Mouse (Mus musculus): Measurements from ENCODE around the gene Col12a1.
A peak's percentile ranks its signal among the peaks of the same experiment; 100 is the strongest.
"Not testable (repeated sequence)": the region's sequence is repeated elsewhere in the genome, so short reads cannot be mapped to it uniquely, and the experiment has no call there.

Gene Col12a1

GRCm38 (mm10) chr9:79689342-79689741, 29.3 kb downstream of the Col12a1 start:
- no peak for DNase-seq

GRCm38 (mm10) chr9:79687227-79687626, 31.4 kb downstream of the Col12a1 start:
- DNase-seq: no peak

GRCm38 (mm10) chr9:79686049-79686448, 32.6 kb downstream of the Col12a1 start:
- no peak for DNase-seq

GRCm38 (mm10) chr9:79680453-79681240, 38.0 kb downstream of the Col12a1 start:
- DNase-seq: no peak

- not testable (repeated sequence) for DNase-seq
These were observed 49.8 kb downstream of the Col12a1 start for GRCm38 (mm10) chr9:79668806-79669205.

- DNase-seq: no peak
These were observed 65.1 kb downstream of the Col12a1 start for GRCm38 (mm10) chr9:79653327-79654150.

GRCm38 (mm10) chr9:79648587-79648986, 70.0 kb downstream of the Col12a1 start:
- DNase-seq: peak; percentile 5

GRCm38 (mm10) chr9:79645757-79646156, 72.9 kb downstream of the Col12a1 start:
- DNase-seq: no peak

GRCm38 (mm10) chr9:79639430-79640090, 79.1 kb downstream of the Col12a1 start:
- DNase-seq: no peak

GRCm38 (mm10) chr9:79637879-79638278, 80.8 kb downstream of the Col12a1 start:
- DNase-seq: no peak

GRCm38 (mm10) chr9:79634076-79634475, 84.6 kb downstream of the Col12a1 start:
- DNase-seq: no peak

GRCm38 (mm10) chr9:79631186-79631585, 87.4 kb downstream of the Col12a1 start:
- DNase-seq: no peak

GRCm38 (mm10) chr9:79618839-79619597, 99.6 kb downstream of the Col12a1 start:
- DNase-seq: no peak

- DNase-seq: no peak
These were observed 101.3 kb downstream of the Col12a1 start for GRCm38 (mm10) chr9:79617336-79617735.

- no peak for DNase-seq
These were observed 102.6 kb downstream of the Col12a1 start for GRCm38 (mm10) chr9:79616040-79616439.

- DNase-seq: no peak
These were observed 108.3 kb downstream of the Col12a1 start for GRCm38 (mm10) chr9:79610286-79610685.

- no peak for DNase-seq
These were observed 109.0 kb downstream of the Col12a1 start for GRCm38 (mm10) chr9:79609661-79610060.

GRCm38 (mm10) chr9:79608795-79609194, 109.8 kb downstream of the Col12a1 start:
- no peak for DNase-seq

GRCm38 (mm10) chr9:79608062-79608531, 110.5 kb downstream of the Col12a1 start:
- no peak for DNase-seq

- DNase-seq: no peak
These were observed 112.5 kb downstream of the Col12a1 start for GRCm38 (mm10) chr9:79606122-79606521.

- no peak for DNase-seq
These were observed 112.9 kb downstream of the Col12a1 start for GRCm38 (mm10) chr9:79605722-79606121.

GRCm38 (mm10) chr9:79604546-79604945, 114.1 kb downstream of the Col12a1 start:
- DNase-seq: no peak

GRCm38 (mm10) chr9:79603448-79603847, 115.2 kb downstream of the Col12a1 start:
- no peak for DNase-seq
